In genomic region chr19:37934640-37935039, GRCm38 (mm10) we compare ENCODE assay signal across 22 mouse cellular contexts.
"Had no signal": no experiment of that assay in that cellular context is flagged by ENCODE, and none has a peak within 500 bp of the region (broad histone marks: within the 10 kb centered on the region; RNA-seq: fewer than 3 reads in every experiment).

No protein-coding gene starts in this region.

- ATAC-seq: forebrain, embryonic 13.5 days; forebrain, embryonic 14.5 days; forebrain, embryonic 15.5 days; forebrain, embryonic 16.5 days; forebrain, postnatal 0 days had no signal

- DNase-seq: cerebellum, adult 2 months; cerebellum, adult 8-10 months; cerebellum, adult 9-10 months; cerebellum, adult 9-11 months; cerebellum, postnatal 10 days; cerebellum, postnatal 14 days; cerebellum, postnatal 25 days; cerebellum, postnatal 36 days; embryo, embryonic 11 days; forebrain, postnatal 0 days; gastrocnemius, adult 2 months; gastrocnemius, postnatal 10 days; gastrocnemius, postnatal 14 days; gastrocnemius, postnatal 25 days; gastrocnemius, postnatal 36 days; heart, adult 11 months; heart, adult 18-20 months; heart, adult 2 months had no signal
